Mouse (Mus musculus): ENCODE results near the gene Clint1.
A peak's percentile ranks its signal among the peaks of the same experiment; 100 is the strongest.

The Clint1 gene

DNA sequence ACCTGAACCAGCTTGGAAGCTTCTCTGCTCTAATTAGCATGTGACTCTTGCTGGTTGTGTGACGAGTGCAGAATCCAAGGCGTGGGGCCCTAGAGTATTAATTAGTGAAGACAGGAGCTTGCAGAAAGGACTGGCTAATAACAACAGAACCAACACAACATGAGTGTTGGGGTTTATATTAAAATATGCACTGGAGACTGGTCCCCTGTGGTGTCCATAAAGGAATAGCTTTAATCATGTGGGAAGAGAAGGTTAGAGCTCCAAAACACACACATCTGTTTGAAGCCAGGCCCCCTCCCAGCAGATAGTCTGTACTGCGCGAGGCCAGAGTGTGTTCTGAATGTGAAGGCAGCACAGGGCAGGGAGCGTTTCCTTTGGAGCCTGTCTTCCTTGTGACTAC lies 34.7 kb downstream of the Clint1 start:
- no peak for DNase-seq

DNA sequence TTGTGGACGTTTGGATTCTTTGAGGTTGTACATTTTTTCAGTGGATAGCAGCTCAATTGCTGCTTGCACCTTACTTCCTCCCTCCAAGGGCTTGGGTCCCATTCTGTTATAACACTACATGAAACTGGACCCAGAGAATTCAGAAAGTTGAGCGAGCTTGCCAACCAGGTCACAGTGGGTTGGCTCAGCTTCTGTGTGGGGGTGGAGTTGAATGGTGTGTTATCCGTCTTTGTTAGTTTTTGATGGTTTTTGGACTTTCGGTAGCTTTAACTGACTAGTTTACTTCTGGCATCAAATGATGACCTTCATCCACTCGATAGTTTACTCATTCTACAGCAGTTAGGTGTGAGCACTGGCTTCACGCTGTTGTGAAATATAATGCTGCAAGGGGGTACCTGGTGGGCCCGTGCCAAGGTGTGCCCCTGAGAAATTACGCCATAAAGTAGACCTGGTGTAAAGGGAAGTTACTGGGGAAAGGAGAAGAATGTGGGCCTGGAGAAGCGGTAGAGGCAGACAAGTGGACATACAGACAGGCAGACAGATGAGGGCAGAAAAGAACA lies 36.7 kb downstream of the Clint1 start:
- no peak for DNase-seq

DNA sequence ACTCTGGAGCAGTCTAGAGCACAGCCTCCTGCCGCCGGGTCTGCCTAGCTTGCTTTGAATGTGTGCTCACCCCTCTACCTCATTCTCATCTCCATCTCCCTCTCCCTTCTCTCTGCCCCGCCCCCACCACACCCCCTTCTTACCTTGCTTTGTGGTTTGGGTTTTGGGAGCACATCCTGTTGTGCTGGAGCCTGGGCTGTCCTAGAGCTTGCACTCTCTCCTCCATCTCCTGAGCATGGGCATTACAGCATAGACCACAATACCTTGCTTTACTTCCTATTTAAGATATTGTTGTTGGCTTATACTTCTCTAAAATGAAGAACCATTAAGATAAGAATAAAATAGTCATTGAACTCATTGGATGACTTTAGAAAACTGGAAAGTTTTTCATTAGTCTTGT lies 38.1 kb downstream of the Clint1 start:
- DNase-seq = no peak

DNA sequence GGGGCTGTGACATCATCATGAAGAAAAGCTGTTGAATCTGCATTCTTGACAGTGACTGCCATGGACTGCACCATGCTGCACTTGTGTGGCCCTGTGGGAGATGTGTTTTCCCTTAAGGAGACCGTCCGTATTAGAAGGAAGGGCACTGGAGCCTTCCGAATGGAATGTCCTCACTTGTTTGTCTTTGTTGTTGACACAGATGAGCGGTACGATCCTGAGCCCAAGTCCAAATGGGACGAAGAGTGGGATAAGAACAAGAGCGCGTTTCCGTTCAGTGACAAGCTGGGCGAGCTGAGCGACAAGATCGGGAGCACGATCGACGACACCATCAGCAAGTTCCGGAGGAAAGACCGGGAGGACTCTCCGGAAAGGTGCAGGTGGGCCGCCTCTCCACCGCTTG lies 38.6 kb downstream of the Clint1 start:
- no peak for DNase-seq

DNA sequence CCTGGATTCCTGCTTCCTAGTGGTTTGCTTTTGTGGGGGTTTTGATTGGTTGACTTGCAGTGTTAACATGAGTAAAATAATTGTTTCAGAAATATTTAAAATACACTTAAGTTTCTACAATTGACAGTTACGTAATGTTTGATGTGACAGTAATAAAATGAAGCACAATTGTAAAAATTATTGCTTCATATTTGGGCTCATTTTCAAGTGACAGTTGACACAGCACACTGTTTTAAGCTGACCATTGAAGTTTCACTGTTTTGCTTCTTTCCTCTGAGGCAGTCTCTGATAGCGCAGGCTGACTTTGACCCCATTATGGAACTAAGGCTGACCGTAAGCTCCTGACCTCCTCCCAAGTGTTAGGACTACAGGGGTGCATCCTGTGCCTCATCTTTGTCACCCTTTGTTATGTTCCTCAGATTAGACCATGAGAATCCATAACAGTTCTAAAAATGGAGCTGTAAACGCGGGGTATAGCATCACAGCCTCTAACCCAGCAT lies 41.1 kb downstream of the Clint1 start:
- DNase-seq = no peak

DNA sequence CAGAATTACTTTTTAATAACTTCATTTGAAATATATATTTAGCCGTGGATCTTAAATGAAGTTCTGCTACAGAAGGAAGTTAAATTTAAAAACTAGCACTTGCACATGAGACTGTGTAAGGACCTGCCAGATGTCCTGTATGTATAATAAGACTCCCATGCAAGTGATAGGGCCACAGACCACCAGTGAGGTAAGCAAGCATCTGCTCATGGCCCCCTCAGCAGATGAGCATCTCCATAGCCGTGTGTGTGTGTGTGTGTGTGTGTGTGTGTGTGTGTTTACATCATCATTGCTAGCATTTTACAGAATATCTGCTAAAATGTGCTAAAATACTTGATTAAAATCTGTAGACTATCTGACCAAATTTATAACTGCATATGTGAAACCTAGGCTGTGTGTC lies 45.5 kb downstream of the Clint1 start:
- no peak for DNase-seq

DNA sequence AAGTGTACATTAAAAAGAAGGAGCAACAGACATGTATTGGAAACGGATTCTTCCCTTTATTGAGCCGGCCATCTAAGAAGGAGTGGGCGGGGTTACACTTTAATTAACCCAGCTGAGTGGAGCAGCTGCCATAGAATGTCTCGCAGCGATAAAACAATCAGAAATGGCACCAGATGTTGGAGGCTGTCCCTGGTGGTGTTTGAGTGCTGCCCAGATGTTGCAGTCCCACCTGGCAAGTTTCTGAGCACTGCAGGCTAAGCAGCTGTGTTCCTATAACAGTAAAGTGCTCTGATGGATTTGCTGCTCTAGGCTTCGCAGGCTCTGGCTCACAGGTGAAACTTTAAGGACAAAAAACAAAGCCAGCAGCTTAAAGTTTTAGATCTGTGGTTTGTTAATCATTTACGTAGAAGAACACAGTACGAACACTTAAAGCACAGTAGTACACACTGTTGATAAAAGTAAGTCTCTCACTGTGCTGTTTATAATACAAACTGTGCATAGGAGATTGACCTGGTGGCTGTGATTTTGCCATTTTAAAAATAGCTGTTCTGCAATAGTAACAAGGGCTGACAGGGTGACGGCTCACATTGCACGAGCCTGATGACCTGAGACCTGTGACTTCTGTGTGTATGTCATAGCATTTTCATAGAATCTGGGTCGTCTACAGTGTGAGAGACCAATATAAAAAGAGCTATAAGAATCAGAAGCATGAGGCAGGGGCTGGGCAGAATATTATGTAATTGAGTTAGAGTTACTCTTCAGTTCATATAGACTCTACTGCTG lies 48.6 kb downstream of the Clint1 start:
- DNase-seq = no peak

DNA sequence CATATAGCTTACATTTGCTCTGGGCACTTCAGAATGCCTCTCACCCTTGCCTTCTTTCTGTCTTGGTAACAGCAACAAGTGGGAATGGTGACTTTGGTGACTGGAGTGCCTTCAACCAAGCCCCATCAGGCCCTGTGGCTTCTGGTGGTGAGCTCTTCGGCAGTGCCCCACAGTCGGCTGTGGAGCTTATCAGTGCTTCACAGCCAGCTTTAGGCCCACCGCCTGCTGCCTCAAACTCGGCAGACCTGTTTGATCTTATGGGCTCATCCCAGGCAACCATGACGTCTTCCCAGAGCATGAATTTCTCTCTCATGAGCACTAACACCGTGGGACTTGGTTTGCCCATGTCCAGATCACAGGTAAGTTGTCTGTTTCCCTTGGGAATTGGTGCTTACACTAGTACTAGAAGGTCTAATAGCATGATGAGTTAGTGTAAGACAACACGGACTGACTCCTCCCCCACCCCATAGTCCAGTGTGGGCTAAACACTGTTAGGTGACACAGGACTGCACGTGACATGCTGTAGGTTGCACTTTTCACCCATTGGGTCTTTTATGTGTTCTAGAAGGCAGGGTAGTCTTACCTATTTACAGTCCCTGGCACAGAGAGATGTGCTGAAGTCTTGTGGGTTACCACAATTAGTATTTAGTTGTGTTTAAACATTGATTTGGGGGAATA lies 54.4 kb downstream of the Clint1 start:
- DNase-seq = no peak

DNA sequence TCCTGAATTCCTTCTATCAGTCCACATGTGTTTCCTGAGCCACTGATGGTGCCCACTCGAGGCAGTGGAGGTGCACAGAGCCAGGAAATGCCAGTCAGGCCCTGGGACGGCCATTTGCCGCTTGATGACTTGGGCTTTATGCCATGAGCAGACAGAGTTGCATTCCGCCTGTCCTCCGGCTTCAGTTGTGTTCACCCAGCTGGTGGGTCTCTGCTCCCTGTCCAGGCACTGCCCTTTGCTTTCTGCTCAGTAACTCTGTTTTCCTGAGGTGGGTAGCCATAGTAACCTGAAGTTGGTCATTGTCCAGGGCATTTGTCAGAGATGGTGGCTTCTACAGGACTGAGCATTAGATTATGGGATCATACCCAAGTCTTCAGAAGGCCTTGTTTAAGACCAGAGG lies 55.5 kb downstream of the Clint1 start:
- DNase-seq = no peak

DNA sequence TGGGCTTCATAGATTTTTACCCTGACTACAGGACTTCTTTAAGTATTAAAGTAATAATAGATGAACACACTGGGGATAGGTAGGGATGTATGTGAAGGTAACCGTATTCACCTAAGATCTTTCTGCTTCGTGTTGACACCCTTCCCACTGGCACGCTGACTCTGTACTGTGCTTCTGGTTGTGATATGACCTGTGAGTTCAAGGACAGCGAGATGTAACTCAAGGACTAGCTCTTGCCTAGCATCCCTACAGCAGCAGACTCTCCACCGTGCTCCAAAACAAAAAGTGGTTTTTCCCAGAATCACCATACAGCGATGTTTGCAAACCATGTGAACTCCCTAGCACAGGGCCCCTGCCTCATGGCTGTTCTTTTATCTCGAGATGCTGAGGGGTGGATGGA lies 56.2 kb downstream of the Clint1 start:
- DNase-seq = no peak

DNA sequence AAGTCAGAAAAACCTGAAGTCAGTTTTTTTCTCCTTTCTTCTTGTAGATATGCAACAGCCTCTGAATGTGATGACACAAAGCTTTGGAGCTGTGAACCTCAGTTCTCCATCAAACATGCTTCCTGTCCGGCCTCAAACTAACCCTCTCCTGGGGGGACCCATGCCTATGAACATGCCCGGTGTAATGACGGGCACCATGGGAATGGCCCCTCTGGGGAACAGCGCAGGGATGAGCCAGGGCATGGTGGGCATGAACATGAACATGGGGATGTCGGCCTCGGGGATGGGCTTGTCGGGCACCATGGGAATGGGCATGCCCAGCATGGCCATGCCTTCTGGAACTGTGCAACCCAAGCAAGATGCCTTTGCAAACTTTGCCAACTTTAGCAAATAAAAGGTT lies 57.0 kb downstream of the Clint1 start:
- no peak for DNase-seq

DNA sequence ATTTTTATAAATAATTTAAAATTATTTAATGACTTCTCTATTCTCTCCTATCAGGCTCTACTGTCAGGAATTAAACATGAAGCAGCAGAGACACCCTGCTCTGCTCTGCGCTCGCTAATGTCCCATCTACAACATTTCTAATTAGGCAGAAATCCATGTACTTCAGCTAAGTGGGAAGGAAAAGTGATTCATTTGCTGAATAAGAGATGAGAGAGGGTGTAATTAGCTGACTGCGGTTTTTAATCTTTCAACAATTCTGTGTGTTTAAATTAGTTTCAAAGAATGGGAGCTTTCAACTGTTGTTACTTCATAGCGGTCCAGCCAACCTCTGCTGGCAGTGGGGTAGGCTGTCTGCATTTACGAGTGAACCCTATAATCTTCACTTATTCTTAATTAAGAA lies 58.9 kb downstream of the Clint1 start:
- DNase-seq = no peak

DNA sequence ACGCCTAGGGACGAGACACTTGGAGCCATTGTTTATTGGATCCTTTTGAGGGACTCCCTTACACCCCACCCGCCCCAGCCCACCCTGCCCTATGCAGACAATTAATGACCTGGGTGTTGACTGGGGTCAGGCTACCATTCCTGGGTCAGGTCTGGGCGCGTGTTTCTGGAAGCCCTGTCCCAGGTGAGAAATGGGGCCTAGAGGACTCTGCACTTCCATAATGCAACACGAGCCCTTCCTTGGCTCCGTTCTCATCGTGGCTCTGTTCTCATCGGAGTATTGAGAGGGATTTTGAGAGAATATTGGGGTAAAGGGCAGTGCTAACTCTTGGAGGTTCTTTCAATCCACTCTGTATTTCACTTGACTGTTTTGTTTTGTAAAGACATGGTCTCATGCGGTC lies 64.3 kb downstream of the Clint1 start:
- DNase-seq = no peak

DNA sequence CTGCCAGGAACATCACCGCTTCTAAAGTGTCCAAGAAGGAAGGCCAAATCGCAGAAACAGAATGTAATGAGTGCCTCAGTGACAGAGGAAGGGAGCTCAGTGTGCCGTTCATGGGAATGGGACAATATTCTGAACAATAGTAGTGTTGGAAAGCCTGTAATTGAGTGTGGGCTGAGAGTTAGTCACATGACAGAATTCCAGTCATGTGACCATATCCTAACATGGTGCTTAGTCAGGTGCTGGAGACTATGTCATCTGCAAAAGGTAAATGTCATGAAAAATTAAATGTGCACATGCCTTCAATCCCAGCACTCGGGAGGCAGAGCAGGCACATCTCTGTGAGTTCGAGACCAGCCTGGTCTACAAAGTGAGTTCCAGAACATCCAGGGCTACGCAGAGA lies 66.2 kb downstream of the Clint1 start:
- no peak for DNase-seq

DNA sequence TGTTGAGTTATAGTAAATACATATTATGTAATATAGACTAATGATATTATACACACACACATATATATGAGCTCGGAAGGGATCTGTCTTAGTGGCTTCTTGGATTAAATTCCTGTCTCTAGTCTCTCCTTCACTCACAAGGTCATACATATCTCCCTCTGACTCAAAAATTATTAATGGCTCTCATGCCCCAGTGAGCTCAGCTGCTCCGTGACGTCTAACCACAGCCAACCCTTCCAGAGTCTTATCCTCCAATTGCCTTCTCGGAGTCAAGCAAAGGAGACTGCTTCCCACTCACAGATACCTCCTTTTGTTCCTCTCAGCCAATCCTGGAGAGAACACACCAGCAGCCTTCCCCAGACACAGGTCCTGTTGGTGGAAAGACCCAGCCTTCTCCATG lies 67.0 kb downstream of the Clint1 start:
- DNase-seq = no peak

DNA sequence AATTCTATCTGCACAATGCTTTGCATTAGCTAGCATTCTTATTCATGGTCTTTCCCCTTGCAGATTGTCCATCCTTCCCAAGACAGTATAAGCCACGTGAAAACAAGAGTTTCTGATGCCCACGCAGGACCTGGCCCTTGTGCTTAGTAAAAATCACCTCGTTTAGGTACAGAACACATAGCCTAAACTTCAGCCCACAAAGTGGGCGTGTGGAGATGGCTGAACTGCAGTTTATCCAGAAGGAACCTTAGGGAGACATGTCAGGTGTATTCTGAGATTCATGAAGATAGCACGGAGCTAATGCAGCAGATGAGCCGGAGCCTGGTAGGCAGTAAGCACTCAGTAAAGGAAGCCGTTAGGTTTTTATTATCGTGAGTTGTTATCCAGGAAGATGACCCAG lies 69.2 kb downstream of the Clint1 start:
- no peak for DNase-seq

DNA sequence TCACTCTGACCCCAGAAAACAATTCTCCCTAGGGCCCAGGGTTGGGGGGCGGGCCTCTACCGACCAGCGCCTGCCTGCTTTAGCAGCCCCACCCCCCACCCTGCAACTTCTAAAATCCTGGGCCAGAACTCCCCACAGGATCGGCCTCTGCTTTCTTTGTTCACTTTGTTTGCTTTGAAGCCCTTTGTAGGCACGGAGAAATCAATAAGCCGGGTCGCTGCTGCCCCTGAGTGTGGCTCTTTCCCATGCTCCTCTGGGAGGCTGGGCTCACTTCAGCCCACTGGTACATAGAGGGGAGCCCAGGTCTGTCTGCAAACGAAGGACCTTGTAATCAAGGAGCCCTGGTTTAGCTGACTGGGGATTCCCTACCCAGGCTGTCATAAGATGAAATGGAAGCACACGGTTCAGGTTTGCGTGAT lies 69.6 kb downstream of the Clint1 start:
- DNase-seq = no peak

DNA sequence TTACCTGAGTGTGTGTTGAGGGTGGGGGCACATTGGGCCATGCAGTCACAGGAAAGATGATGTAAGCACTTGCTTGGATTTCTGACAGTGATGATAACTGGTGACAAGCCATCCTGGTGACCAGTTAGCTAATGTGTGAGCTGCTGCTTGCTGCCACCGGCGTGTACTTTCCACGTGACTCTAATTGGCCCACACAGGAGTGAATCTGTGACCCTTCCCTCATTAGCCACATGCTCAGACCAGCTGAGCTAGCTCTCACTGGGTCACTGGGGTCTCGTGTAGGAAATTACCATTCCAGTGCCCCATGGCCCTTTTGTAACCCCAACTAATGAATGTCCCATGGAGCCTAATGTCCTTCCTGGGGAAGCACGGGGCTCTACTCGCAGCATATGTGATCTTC lies 73.6 kb downstream of the Clint1 start:
- no peak for DNase-seq

DNA sequence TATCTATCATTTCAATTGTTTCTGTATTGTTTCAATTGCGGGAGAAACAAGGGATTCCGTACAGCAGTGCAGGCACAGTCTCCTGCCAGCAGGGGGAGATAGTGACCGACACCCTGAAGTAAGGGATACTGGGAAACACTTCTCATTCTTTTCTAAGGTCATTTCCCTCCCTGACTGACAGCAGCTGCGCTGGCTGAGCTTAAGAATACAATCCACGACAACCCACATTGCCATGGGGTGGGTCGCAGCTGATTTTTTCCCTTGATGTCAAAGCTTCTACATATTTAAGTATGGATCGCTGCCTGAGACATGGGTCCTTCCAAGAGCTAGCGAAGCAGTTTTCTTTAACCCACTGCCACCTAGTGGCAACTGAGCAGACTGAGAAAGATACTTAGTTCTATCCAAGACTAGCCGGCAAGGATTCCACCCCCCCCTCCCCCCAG lies 74.8 kb downstream of the Clint1 start:
- peak; percentile 78 for DNase-seq

DNA sequence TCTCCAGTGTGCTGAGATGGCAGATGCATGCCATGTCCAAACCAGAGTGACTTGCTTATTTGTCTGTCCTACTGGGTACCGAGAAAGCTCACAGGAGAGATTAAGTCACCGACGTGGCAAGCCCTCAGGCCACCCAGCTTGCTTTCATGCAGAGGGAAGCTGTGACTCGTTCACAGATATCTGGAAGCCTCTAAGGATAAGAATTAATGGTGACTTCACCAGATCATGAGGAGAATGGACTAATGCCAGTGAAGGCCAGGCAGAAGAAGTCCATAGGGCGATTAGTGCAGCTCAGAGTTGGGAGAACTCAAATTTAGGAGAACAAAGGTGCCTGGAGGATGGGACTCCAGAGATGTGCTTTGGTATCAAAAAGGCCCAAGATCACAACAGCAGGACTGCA lies 75.6 kb downstream of the Clint1 start:
- DNase-seq = no peak

DNA sequence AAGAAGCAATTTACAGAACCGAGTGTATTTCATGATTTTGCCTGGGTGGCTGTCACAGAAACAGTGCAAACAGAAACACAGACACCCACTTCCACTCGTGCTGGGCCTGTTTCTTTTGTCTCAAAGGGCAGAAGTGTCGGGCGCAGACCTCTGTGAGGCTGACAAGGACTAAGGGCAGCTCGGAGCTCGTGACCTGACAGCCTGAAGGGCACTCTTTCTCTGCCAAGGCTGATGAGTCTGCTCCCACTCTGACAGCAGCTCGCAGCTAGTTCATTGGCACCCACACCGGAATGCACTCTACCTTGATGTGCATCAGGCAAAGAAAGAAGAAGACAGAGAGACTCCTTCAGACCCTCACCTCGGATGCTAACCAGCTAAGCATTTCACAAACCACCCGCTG lies 77.7 kb downstream of the Clint1 start:
- no peak for DNase-seq

DNA sequence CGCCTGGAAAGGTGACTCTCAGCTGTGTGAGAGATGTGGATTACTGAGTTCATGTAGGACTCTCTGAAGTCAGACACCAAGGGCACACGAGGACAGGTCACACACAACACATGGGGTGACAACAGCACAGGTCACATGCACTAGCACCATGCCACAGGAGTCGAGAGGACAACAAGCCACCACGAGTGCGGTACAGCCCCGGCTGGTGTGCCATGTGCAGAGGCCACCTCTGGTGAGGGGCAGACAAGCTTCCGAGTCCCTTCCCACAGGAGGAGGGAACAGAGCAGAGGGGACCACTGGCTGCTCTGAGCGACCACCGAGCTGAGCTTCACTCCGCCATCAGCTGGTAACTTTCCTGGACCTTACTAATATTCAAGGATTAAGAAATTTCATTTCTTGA lies 80.9 kb downstream of the Clint1 start:
- DNase-seq = no peak

DNA sequence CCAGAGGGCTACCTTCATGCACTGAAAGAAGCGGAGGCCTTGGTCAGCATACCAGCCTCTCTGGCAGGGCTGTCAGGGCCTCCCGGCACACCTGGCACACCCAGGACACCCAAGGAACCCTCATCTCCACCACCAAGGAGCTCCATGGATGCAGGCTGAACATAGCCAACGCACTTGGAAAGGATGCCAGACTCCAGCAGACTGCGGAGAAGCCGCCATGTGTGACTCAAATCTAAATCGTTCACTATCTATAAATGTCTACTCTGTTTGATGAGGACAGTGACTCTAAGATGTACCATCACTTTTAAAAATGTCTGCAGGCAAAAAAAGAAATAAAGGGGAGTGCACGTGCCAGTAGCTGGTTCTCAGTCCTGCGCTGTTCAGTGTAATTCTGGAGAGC lies 85.6 kb downstream of the Clint1 start:
- DNase-seq = no peak

DNA sequence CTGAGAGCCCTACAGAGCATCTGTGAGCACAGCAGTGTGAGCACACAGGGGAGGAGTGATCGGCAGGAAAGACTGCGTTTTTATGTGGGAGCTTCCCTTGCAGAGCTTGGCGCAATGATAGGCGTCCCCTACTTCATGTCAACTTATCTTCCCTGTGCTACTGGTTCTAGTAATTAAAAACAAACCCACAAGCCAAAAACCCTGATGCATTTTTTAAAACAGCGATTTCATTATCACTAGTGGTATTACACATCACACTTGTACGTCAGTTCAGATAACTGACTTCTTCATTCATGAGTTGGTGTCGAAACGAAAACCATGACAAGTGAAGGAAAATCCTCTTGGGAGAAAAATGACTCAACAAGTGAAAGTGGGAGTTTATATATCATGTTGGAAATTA lies 87.1 kb downstream of the Clint1 start:
- DNase-seq = no peak
